Mouse (Mus musculus) stomach, embryonic 14.5 days (tissue): Measurements from ENCODE around the gene Spo11. TPM values are rescaled to one million over a fixed set of nuclear protein-coding genes. Genes with fewer than 3 reads are reported as not detected.
A peak's percentile ranks its signal among the peaks of the same experiment; 100 is the strongest.

Experiments used
- ATAC-seq: fragments of 200-750 bp; cut with Nextera tagmentation; 2 replicates; pipeline ENCODE4 v1.8.0; 2017; ENCODE audit warnings: low read depth, moderate TSS enrichment; ENCODE audit not compliant: insufficient number of reproducible peaks, insufficient read depth, low FRiP score
- H3K27ac ChIP-seq: fragments of 300-500 bp; sonication (generic); 2 replicates; pipeline ENCODE4 v1.5.1; 2014; ENCODE audit warnings: mild to moderate bottlenecking, low read length, moderate library complexity, mixed read lengths
- H3K27me3 ChIP-seq: fragments of 300-500 bp; sonication (generic); 2 replicates; pipeline ENCODE4 v1.6.1; 2014; ENCODE audit warnings: low read length, control low read depth, mixed read lengths; ENCODE audit not compliant: control insufficient read depth, insufficient read depth
- H3K36me3 ChIP-seq: fragments of 300-500 bp; sonication (generic); 2 replicates; pipeline ENCODE4 v1.6.1; 2014; ENCODE audit warnings: mild to moderate bottlenecking, control low read depth, low read length, moderate library complexity, mixed read lengths; ENCODE audit not compliant: control insufficient read depth, insufficient read depth
- H3K4me1 ChIP-seq: fragments of 300-500 bp; sonication (generic); 2 replicates; pipeline ENCODE4 v1.6.1; 2014; ENCODE audit warnings: low read length, control low read depth, mixed read lengths; ENCODE audit not compliant: control insufficient read depth, insufficient read depth
- H3K4me2 ChIP-seq: fragments of 300-500 bp; sonication (generic); replicated peaks from 2 replicates; pipeline ENCODE4 v1.6.1; 2014; ENCODE audit warnings: low read depth, low read length, control low read depth
- H3K4me3 ChIP-seq: fragments of 300-500 bp; sonication (generic); 2 replicates; pipeline ENCODE4 v1.5.1; 2014; ENCODE audit warnings: low read depth, low read length, control low read depth
- H3K9ac ChIP-seq: fragments of 300-500 bp; sonication (generic); replicated peaks from 2 replicates; pipeline ENCODE4 v1.6.1; 2014; ENCODE audit warnings: low read depth, mild to moderate bottlenecking, control low read depth, low read length, moderate library complexity, mixed read lengths
- H3K9me3 ChIP-seq: fragments of 300-500 bp; sonication (generic); 2 replicates; pipeline ENCODE4 v1.6.1; 2016; ENCODE audit warnings: low read depth, low read length, control low read depth; ENCODE audit not compliant: control insufficient read depth
- WGBS: fragments of 180-500 bp; shearing (Covaris S2); extraction: QIAGEN DNeasy Blood & Tissue Kit; methylation state at CpG from one replicate; pipeline ENCODE4 v1.1.7; 2014; 5-methylcytosine and 5-hydroxymethylcytosine counted together
- polyA plus RNA-seq: library from polyadenylated mRNA; unstranded; fragments of >200 nt; fragmentation: Nextera tagmentation; extraction: Ambion mirVana; gene quantifications from 2 replicates; pipeline ENCODE4 v1.2.1, GENCODE M21; 2014

Spo11 gene
- polyA plus RNA-seq, 1 experiment from 2014 or later = 0.54 TPM

DNA sequence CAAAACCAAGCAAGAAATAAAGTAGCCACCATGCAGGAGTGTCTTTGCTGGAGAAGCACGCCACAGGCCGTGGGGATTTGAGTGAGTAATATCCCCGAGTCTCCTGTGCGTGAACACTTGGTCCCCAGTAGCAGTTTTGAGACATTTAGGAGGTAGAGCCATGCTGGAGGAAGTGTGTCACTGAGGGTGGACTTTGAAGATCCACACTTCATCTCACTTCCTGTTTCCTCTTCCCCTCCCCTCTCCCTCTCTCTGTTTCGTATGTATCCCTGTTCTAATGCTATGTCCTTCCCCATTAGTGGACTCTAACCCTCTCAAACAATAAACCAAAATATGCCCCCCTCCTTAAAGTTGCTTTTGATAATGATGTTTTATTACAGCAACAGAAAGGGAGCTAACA lies 11.0 kb upstream of the Spo11 start:
- H3K4me3 ChIP-seq = no peak overlapping the region

DNA sequence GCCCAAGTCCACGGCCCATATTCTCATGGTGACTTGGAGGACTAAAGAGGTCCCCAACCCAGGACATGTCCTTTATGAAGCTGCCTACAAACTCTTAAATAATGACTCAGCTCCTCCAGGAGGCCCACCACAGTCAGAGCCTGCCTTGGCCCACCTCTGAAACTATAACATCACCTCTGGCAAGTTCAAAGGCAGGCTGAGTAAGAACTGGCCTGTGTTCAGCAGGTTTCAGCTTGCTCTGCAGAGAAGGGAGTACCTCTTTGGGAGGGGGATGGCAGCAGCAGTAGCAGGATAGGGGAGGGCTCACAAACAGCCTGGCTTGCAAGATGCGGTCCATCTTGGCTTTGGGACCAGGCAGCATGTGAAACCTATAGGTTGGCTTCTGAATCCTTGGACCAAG lies 5.6 kb upstream of the Spo11 start:
- Histone ChIP-seq H3K9ac (no peak overlapping the region), H3K27ac (no peak overlapping the region), H3K27me3 (no peaks in the 10 kb centered on the region), H3K36me3 (no peaks in the 10 kb centered on the region), H3K4me2 (no peak overlapping the region), H3K4me1 (no peaks in the 10 kb centered on the region), H3K9me3 (no peaks in the 10 kb centered on the region), H3K4me3 (no peak overlapping the region)
- WGBS = 87% methylated on average over 2 of the region's 2 CpGs
- ATAC-seq = no peak

More for the DNA sequence above, 11.0 kb upstream of the Spo11 start:
- Histone ChIP-seq H3K27ac (no peak overlapping the region), H3K9ac (no peak overlapping the region), H3K4me1 (no peaks in the 10 kb centered on the region), H3K9me3 (no peaks in the 10 kb centered on the region), H3K4me2 (no peak overlapping the region), H3K27me3 (no peaks in the 10 kb centered on the region), H3K36me3 (no peaks in the 10 kb centered on the region)
- 83% methylated on average over 5 of the region's 5 CpGs for WGBS
- ATAC-seq = no peak

DNA sequence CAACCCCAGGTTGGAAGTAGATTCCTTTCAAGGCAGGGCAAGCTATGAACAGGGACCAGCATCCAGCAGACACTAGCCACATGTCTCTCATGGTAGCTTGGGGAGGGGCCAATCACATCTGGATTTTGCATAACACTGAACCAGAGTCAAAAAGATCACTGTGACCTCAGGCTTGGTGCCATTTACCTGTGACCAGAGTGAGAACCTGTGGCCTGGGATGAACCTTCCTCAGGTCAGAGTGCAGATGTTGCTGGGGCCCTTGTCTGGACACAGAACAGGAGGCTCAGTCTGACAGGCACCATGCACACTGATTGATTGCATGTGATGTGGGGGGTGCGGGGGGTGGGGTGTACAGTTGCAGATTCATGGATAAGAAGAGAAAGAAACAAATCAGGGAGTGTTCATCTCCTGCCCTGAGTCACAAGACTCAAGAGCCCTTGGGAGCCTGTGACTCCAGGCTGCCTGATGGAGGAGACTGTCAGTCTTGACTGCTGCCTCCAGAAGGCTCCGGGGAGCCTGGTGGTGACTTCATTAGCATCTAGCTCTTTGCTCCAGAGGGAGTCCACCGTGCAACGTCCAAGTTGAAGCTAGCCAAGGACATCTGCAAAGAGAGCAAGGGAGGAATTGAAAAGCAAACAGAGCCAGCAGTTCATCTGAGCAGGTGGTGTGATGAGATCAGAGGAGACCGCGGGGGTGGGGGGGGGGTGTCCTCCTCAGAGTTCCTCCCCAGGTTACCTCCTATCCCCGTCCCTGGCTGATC lies 3.5 kb upstream of the Spo11 start:
- ATAC-seq = no peak

DNA sequence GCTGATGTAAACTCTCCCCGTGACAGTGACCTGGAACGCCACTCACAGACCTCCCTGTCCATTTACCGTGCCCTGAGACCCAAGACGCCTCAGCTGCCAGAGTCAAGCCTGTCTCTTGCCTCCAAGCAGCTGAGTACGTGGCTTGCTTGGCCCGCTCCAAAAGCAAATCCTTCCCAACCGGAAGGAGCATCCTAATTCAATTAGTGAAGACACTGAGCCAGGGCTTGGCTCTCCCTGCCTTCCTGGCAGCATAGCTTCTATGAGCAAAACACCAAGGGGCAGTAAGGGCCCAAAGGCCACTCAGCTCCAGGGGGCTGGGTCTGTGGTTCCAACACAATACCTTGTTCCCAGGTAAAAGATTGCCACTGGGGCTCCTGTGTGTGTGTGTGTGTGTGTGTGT lies 2.8 kb upstream of the Spo11 start:
- no peak for ATAC-seq
- 44% methylated on average over 7 of the region's 7 CpGs for WGBS
- Histone ChIP-seq H3K36me3 (no peaks in the 10 kb centered on the region), H3K4me2 (no peak overlapping the region), H3K9ac (no peak overlapping the region), H3K4me1 (0 out of 2 replicates have a peak, but pooled peaks cover 7% of the 10 kb centered on the region), H3K9me3 (no peaks in the 10 kb centered on the region), H3K27ac (no peak overlapping the region), H3K27me3 (no peaks in the 10 kb centered on the region), H3K4me3 (no peak overlapping the region)

More for the DNA sequence above, 3.5 kb upstream of the Spo11 start:
- WGBS = 14% methylated on average over 7 of the region's 7 CpGs
- H3K36me3 ChIP-seq = no peaks in the 10 kb centered on the region
- no peaks in the 10 kb centered on the region for H3K9me3 ChIP-seq
- H3K27ac ChIP-seq = no peak overlapping the region
- H3K9ac ChIP-seq = no peak overlapping the region
- H3K27me3 ChIP-seq = no peaks in the 10 kb centered on the region
- H3K4me1 ChIP-seq = 0 out of 2 replicates have a peak, but pooled peaks cover 7% of the 10 kb centered on the region
- H3K4me3 ChIP-seq = no peak overlapping the region
- no peak overlapping the region for H3K4me2 ChIP-seq

DNA sequence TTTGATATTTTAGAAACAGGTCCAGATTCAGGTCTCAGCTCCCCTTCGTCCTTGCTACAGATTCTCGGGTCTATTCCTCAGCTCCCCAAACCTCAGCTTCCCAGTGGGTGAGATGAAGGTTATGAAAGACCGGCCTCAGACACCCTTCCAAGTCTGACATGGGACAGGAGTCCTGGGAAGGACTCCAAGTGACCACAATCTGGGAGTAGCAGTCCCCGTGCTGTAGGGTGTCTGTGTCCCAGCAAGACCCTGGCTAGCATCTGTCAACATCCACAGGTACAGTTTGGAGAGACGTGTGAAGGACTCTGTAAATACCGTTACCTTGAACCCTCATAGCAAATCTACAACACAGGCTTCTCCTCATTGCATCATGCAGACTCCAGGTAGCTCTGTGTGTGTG lies 2.3 kb upstream of the Spo11 start:
- Histone ChIP-seq H3K27ac (no peak overlapping the region), H3K27me3 (no peaks in the 10 kb centered on the region), H3K4me2 (no peak overlapping the region), H3K36me3 (no peaks in the 10 kb centered on the region), H3K9me3 (no peaks in the 10 kb centered on the region), H3K4me3 (no peak overlapping the region), H3K4me1 (0 out of 2 replicates have a peak, but pooled peaks cover 7% of the 10 kb centered on the region), H3K9ac (no peak overlapping the region)
- WGBS = 82% methylated on average over 6 of the region's 6 CpGs
- no peak for ATAC-seq

DNA sequence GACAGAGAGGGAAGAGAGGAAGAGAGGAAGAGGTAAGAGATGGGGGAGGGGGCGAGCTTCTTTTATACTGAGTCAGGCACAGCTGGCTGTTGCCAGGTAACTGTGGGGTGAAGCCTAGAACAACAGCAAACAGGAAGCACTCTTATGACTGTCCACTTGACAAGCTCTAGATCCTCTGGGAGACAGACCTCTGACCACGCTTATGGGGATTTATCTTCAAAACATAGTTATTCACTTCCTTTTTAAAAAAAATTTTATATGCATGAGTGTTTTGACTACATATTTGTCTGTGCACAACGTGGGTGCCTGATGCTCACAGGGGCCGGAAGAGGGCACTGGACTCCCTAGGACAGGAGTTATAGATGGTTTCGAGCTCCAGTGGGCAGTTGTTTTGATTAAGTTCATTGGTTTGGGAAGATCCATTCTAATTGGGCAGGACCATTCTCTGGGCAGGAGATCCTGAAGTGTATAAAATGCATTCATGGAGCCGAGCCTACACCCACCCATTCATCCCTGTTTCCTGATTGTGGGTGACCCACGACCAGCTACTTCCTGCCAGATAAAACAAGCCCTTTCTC lies 750 bp upstream of the Spo11 start:
- Histone ChIP-seq H3K36me3 (no peaks in the 10 kb centered on the region), H3K4me2 (peak overlapping the region; percentile 11; the same call in 1 of the 2 replicates), H3K4me3 (no peak overlapping the region), H3K9ac (no peak overlapping the region), H3K27ac (no peak overlapping the region), H3K27me3 (no peaks in the 10 kb centered on the region), H3K4me1 (0 out of 2 replicates have a peak, but pooled peaks cover 7% of the 10 kb centered on the region), H3K9me3 (no peaks in the 10 kb centered on the region)
- 30% methylated on average over 7 of the region's 7 CpGs for WGBS
- no peak for ATAC-seq

DNA sequence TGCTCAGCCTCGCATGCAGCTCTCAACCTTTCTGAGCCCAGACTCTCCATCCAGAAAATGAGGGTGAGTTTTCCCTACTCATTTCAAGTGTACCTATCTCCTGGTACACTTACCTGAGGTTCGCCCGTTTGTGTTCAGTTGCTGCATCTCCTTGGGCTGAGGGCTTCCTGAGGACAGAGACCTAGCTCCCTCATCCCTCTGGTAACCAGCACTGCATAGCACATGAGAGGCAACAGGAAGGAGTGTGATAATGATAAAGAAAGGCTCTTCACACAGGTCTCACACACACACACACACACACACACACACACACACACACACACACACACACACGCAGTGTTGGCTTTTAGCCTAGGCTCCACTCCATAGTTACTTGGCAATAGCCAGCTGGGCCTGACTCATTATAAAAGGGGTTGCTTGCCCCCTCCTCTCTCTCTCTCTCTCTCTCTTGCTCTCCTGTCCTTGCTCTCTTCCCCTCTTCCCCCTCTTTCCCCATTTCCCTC lies 682 bp downstream of the Spo11 start:
- H3K9me3 ChIP-seq = no peaks in the 10 kb centered on the region
- no peaks in the 10 kb centered on the region for H3K36me3 ChIP-seq
- 60% methylated on average over 4 of the region's 4 CpGs for WGBS
- ATAC-seq = no peak
- H3K27ac ChIP-seq = no peak overlapping the region
- H3K4me3 ChIP-seq = no peak overlapping the region
- no peak overlapping the region for H3K9ac ChIP-seq
- H3K4me1 ChIP-seq = 0 out of 2 replicates have a peak, but pooled peaks cover 7% of the 10 kb centered on the region
- H3K4me2 ChIP-seq = no peak overlapping the region
- H3K27me3 ChIP-seq = no peaks in the 10 kb centered on the region

DNA sequence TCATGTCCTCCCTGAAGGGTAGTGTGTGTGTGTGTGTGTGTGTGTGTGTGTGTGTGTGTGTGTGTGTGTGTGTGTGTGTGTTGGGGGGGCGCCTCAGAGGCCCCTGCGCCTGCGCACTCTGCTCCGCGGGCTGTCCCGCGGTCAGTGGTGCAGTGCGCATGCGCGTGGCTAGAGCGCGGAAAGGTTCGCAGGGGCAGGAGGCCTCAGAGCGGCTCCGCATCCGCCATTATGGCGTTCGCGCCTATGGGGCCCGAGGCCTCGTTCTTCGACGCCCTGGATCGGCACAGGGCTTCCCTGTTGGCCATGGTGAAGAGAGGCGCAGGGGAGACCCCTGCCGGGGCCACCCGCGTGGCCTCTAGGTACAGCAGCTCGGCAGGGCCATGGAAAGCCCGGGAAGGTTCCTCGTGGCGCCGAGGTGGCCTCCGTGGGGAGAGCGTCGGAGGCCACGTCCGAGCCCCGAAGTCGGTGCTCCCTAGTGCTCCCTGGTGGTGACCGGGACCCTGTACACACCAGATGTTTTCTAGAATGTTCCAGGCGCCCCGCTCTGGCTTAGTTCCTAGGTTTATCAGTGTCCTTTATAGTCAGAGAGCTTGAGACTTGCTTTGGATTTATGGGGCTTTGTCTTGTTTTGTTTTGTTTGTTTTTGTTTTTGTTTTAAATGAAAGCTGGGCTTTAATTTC lies 2.3 kb downstream of the Spo11 start:
- 94% methylated on average over 43 of the region's 43 CpGs for WGBS
- Histone ChIP-seq H3K9me3 (no peaks in the 10 kb centered on the region), H3K27ac (no peak overlapping the region), H3K27me3 (no peaks in the 10 kb centered on the region), H3K4me3 (no peak overlapping the region), H3K9ac (no peak overlapping the region), H3K4me1 (0 out of 2 replicates have a peak, but pooled peaks cover 7% of the 10 kb centered on the region), H3K36me3 (no peaks in the 10 kb centered on the region), H3K4me2 (no peak overlapping the region)
- no peak for ATAC-seq
